8 mouse cellular contexts compared by ENCODE assay signal in genomic region chr11:97152023-97152426, GRCm38 (mm10). TPM values are rescaled to one million over a fixed set of nuclear protein-coding genes. Genes with fewer than 3 reads are reported as not detected.
A peak's percentile ranks its signal among the peaks of the same experiment; 100 is the strongest.
DNase-seq lines count a peak whose midpoint lies in the region; ATAC-seq and TF ChIP-seq lines count a peak whose summit lies in the region.

No protein-coding gene starts in this region.

- ATAC-seq in intestine, embryonic 15.5 days = no peak
- no peak for ATAC-seq in lung, embryonic 15.5 days (ENCODE audit: borderline replicate concordance, extremely low read depth, low FRiP score, low TSS enrichment)
- ATAC-seq in stomach, postnatal 0 days (ENCODE audit: low FRiP score, low TSS enrichment) = no peak

- peak overlapping the region; percentile 96 for H3K4me2 ChIP-seq in intestine, embryonic 15.5 days (replicated peaks)
- peak overlapping the region; percentile 92 for H3K4me2 ChIP-seq in lung, embryonic 15.5 days
- H3K4me2 ChIP-seq in stomach, postnatal 0 days (replicated peaks; ENCODE audit: low read depth) = peak overlapping the region; percentile 92

- no peaks in the 10 kb centered on the region for H3K9me3 ChIP-seq in intestine, embryonic 15.5 days
- no peaks in the 10 kb centered on the region for H3K9me3 ChIP-seq in lung, embryonic 15.5 days
- no peaks in the 10 kb centered on the region for H3K9me3 ChIP-seq in stomach, postnatal 0 days (ENCODE audit: control insufficient read depth, low read length)

- 0 out of 2 replicates have a peak, but pooled peaks cover 3% of the 10 kb centered on the region for H3K27me3 ChIP-seq in intestine, embryonic 15.5 days (replicated peaks)
- H3K27me3 ChIP-seq in lung, embryonic 15.5 days = no peaks in the 10 kb centered on the region
- no peaks in the 10 kb centered on the region for H3K27me3 ChIP-seq in stomach, postnatal 0 days (ENCODE audit: control insufficient read depth, insufficient read depth, low read length)

- no peak overlapping the region for H3K9ac ChIP-seq in intestine, embryonic 15.5 days
- H3K9ac ChIP-seq in lung, embryonic 15.5 days = peak overlapping the region; percentile 70; the same call in 1 of the 2 replicates
- no peak overlapping the region for H3K9ac ChIP-seq in stomach, postnatal 0 days (ENCODE audit: low read length)

- WGBS in intestine, embryonic 15.5 days = 3% methylated on average over 11 of the region's 11 CpGs
- 3% methylated on average over 11 of the region's 11 CpGs for WGBS in lung, embryonic 15.5 days
- 2% methylated on average over 11 of the region's 11 CpGs for WGBS in stomach, postnatal 0 days

- no peak for TF ChIP-seq EP300 in stomach, postnatal 0 days (optimal IDR thresholded peaks at IDR 0.05)

- H3K4me3 ChIP-seq in left cerebral cortex, adult 2 months = peak overlapping the region; percentile 84
- H3K4me3 ChIP-seq in intestine, embryonic 15.5 days (replicated peaks) = peak overlapping the region; percentile 72
- H3K4me3 ChIP-seq in lung, embryonic 15.5 days = peak overlapping the region; percentile 79
- peak overlapping the region; percentile 72 for H3K4me3 ChIP-seq in stomach, postnatal 0 days (ENCODE audit: low read depth, low read length)

- peaks cover 5% of the 10 kb centered on the region; the same call in 1 of the 2 replicates for H3K36me3 ChIP-seq in intestine, embryonic 15.5 days
- peaks cover 16% of the 10 kb centered on the region for H3K36me3 ChIP-seq in lung, embryonic 15.5 days
- H3K36me3 ChIP-seq in stomach, postnatal 0 days (ENCODE audit: control insufficient read depth, insufficient read depth, low read length) = no peaks in the 10 kb centered on the region

- DNase-seq in left cerebral cortex, adult 2 months (ENCODE audit: extremely low spot score in 1 of 2, low spot score in 2 of 2) = no peak
- DNase-seq in left cerebral cortex, postnatal 25 days (ENCODE audit: low spot score in 2 of 2) = no peak
- DNase-seq in cerebellum, adult 8-10 months = peak; percentile 53
- DNase-seq in gastrocnemius, postnatal 36 days = peak; percentile 22 to 38
- DNase-seq in stomach, postnatal 0 days (ENCODE audit: low spot score) = peak; percentile 66
- DNase-seq in layer of hippocampus, adult 8-10 months (ENCODE audit: low spot score in 2 of 2) = no peak

- intact Hi-C loops in left cerebral cortex, adult 2 months (cut with DNase I) = no loop called here
- intact Hi-C loops in left cerebral cortex, postnatal 25 days (cut with DNase I) = no loop called here
- intact Hi-C loops in gastrocnemius, postnatal 36 days (cut with DNase I) = no loop called here

- H3K27ac ChIP-seq in left cerebral cortex, adult 2 months = peak overlapping the region; percentile 74
- H3K27ac ChIP-seq in intestine, embryonic 15.5 days = no peak overlapping the region
- peak overlapping the region; percentile 95; the same call in 1 of the 2 replicates for H3K27ac ChIP-seq in lung, embryonic 15.5 days
- H3K27ac ChIP-seq in stomach, postnatal 0 days (replicated peaks) = no peak overlapping the region

- TF ChIP-seq CTCF in left cerebral cortex, adult 2 months (IDR thresholded peaks at IDR 0.05) = no peak
- TF ChIP-seq CTCF in stomach, postnatal 0 days (IDR thresholded peaks at IDR 0.05; ENCODE audit: low read depth) = no peak

- peaks cover 35% of the 10 kb centered on the region for H3K4me1 ChIP-seq in intestine, embryonic 15.5 days (replicated peaks)
- peaks cover 39% of the 10 kb centered on the region for H3K4me1 ChIP-seq in lung, embryonic 15.5 days
- H3K4me1 ChIP-seq in stomach, postnatal 0 days (replicated peaks; ENCODE audit: control insufficient read depth, insufficient read depth) = peaks cover 2% of the 10 kb centered on the region; the same call in 1 of the 2 replicates

RNA-seq across cellular contexts. Expression of gene Tbkbp1, which starts 0.7 kb away (rescaled TPM):
- total RNA-seq in left cerebral cortex, adult 2 months (2021) = 10 to 100 TPM; 52.7 to 56.8 TPM
- 10 to 100 TPM; 45.7 to 47.7 TPM for total RNA-seq in left cerebral cortex, postnatal 25 days (2021)
- total RNA-seq in gastrocnemius, postnatal 36 days (2021) = 1 to 10 TPM; 5.9 to 6.6 TPM
- polyA plus RNA-seq in intestine, embryonic 15.5 days (2015; fragmentation: Nextera tagmentation; extraction: Ambion mirVana) = 3.8 and 4.2 TPM in 2 replicates
- 7.9 and 8.6 TPM in 2 replicates for polyA plus RNA-seq in lung, embryonic 15.5 days (2015; fragmentation: Nextera tagmentation; extraction: Ambion mirVana)
- polyA plus RNA-seq in stomach, postnatal 0 days (2015; fragmentation: Nextera tagmentation; extraction: Ambion mirVana) = 1.8 and 2.4 TPM in 2 replicates
- total RNA-seq in layer of hippocampus, adult 8-10 months (2022) = 10 to 100 TPM; 85.9 to 92.0 (median 89.4) TPM

RNA-seq across cellular contexts. Expression of gene Kpnb1, which starts 35.7 kb away (rescaled TPM):
- total RNA-seq in left cerebral cortex, adult 2 months (2021) = 100 to 1,000 TPM; 108 to 120 TPM
- 100 to 1,000 TPM; 112 to 118 TPM for total RNA-seq in left cerebral cortex, postnatal 25 days (2021)
- 10 to 100 TPM; 46.2 to 52.3 TPM for total RNA-seq in gastrocnemius, postnatal 36 days (2021)
- polyA plus RNA-seq in intestine, embryonic 15.5 days (2015; fragmentation: Nextera tagmentation; extraction: Ambion mirVana) = 49.2 and 49.4 TPM in 2 replicates
- polyA plus RNA-seq in lung, embryonic 15.5 days (2015; fragmentation: Nextera tagmentation; extraction: Ambion mirVana) = 50.5 and 52.5 TPM in 2 replicates
- 18.5 and 19.2 TPM in 2 replicates for polyA plus RNA-seq in stomach, postnatal 0 days (2015; fragmentation: Nextera tagmentation; extraction: Ambion mirVana)
- 100 to 1,000 TPM; 126 to 131 (median 130) TPM for total RNA-seq in layer of hippocampus, adult 8-10 months (2022)

RNA-seq across cellular contexts. Expression of gene Tbx21, which starts 36.9 kb away (rescaled TPM):
- total RNA-seq in left cerebral cortex, adult 2 months (2021) = under 1 TPM; 0.32 to 0.40 TPM
- total RNA-seq in left cerebral cortex, postnatal 25 days (2021) = under 1 TPM; 0.18 to 0.30 TPM
- total RNA-seq in gastrocnemius, postnatal 36 days (2021) = under 1 TPM; 0.44 to 0.69 TPM
- 0.24 and 0.25 TPM in 2 replicates for polyA plus RNA-seq in intestine, embryonic 15.5 days (2015; fragmentation: Nextera tagmentation; extraction: Ambion mirVana)
- polyA plus RNA-seq in lung, embryonic 15.5 days (2015; fragmentation: Nextera tagmentation; extraction: Ambion mirVana) = 0.07 TPM in 1 of 2 replicates, not detected in the other
- polyA plus RNA-seq in stomach, postnatal 0 days (2015; fragmentation: Nextera tagmentation; extraction: Ambion mirVana) = 0.05 and 0.10 TPM in 2 replicates
- under 1 TPM in 1 of 4 experiments, not detected in 3; 0.18 TPM for total RNA-seq in layer of hippocampus, adult 8-10 months (2022)

Comparison
In these comparisons a context has a peak if more than half of its experiments do, and no peak if none do; other contexts are left out.
1. DNase-seq: peak in cerebellum, adult 8-10 months (single experiment), gastrocnemius, postnatal 36 days (2 of 2) and stomach, postnatal 0 days (single experiment); none in left cerebral cortex, adult 2 months (0 of 2), left cerebral cortex, postnatal 25 days (0 of 2) and layer of hippocampus, adult 8-10 months (0 of 2).
2. H3K27ac ChIP-seq: peak in left cerebral cortex, adult 2 months (single experiment) and lung, embryonic 15.5 days (single experiment); none in intestine, embryonic 15.5 days (single experiment) and stomach, postnatal 0 days (single experiment).
3. RNA of gene Tbkbp1, which starts 0.7 kb away (total RNA-seq): 85.9 to 92.0 TPM in layer of hippocampus, adult 8-10 months, 52.7 to 56.8 TPM in left cerebral cortex, adult 2 months and 45.7 to 47.7 TPM in left cerebral cortex, postnatal 25 days; 5.9 to 6.6 TPM in gastrocnemius, postnatal 36 days; every median in the first group is over 4 times any median in the second.
4. Peak in every context shown above with its lines, with median percentiles within 50 percentile points of each other: H3K4me3 ChIP-seq and H3K4me2 ChIP-seq.